Mouse (Mus musculus): ENCODE data around the gene Ehmt2.
"Not testable (repeated sequence)": the region's sequence is repeated elsewhere in the genome, so short reads cannot be mapped to it uniquely, and the experiment has no call there.

Ehmt2 gene

GRCm38 (mm10) chr17:34953258-34953657 is 55.0 kb downstream of the Ehmt2 start:
- DNase-seq (ENCODE audit: low spot score): no peak

GRCm38 (mm10) chr17:34953904-34954303 is 55.6 kb downstream of the Ehmt2 start:
- no peak for DNase-seq (ENCODE audit: low spot score)

- no peak for DNase-seq (ENCODE audit: low spot score)
Measured at GRCm38 (mm10) chr17:34954831-34955230, 56.6 kb downstream of the Ehmt2 start.

- no peak for DNase-seq (ENCODE audit: low spot score)
Measured at GRCm38 (mm10) chr17:34955884-34956283, 57.6 kb downstream of the Ehmt2 start.

- no peak for DNase-seq (ENCODE audit: low spot score)
Measured at GRCm38 (mm10) chr17:34956340-34956739, 58.1 kb downstream of the Ehmt2 start.

- not testable (repeated sequence) for DNase-seq (ENCODE audit: low spot score)
Measured at GRCm38 (mm10) chr17:34957291-34957690, 59.0 kb downstream of the Ehmt2 start.

GRCm38 (mm10) chr17:34957966-34958365 is 59.7 kb downstream of the Ehmt2 start:
- not testable (repeated sequence) for DNase-seq (ENCODE audit: low spot score)

- not testable (repeated sequence) for DNase-seq (ENCODE audit: low spot score)
Measured at GRCm38 (mm10) chr17:34958734-34959129, 60.5 kb downstream of the Ehmt2 start.

GRCm38 (mm10) chr17:34959130-34959778 is 61.0 kb downstream of the Ehmt2 start, which contains the start of gene Hspa1b:
Hspa1b (minus strand) TSS chr17:34959238.
- DNase-seq (ENCODE audit: low spot score): peak; percentile 68

- no peak for DNase-seq (ENCODE audit: low spot score)
Measured at GRCm38 (mm10) chr17:34959881-34960515, 61.7 kb downstream of the Ehmt2 start.

GRCm38 (mm10) chr17:34960702-34961493 is 62.6 kb downstream of the Ehmt2 start:
- DNase-seq (ENCODE audit: low spot score): no peak

GRCm38 (mm10) chr17:34962125-34962524 is 63.9 kb downstream of the Ehmt2 start:
- DNase-seq (ENCODE audit: low spot score): no peak

GRCm38 (mm10) chr17:34962841-34963240 is 64.6 kb downstream of the Ehmt2 start:
- no peak for DNase-seq (ENCODE audit: low spot score)

Data from T-cell, adult 2 months (primary cell).